Mouse (Mus musculus): ENCODE measurements around the gene Pakap. TPM values are rescaled to one million over a fixed set of nuclear protein-coding genes. Genes with fewer than 3 reads are reported as not detected.

Pakap gene
- polyA plus RNA-seq, 1 experiment from 2014 or later = 18.7 TPM

- H3K36me3 ChIP-seq (ENCODE audit: control insufficient read depth, insufficient read depth, low read length) = no peaks in the 10 kb centered on the region
- ATAC-seq (ENCODE audit: low FRiP score, low TSS enrichment) = peak; percentile 57; the same call in 1 of the 2 replicates
- WGBS = 11% methylated on average over 11 of the region's 11 CpGs
- H3K4me2 ChIP-seq (replicated peaks; ENCODE audit: low read depth, low read length) = peak overlapping the region; percentile 18; the same call in 1 of the 2 replicates
- H3K9ac ChIP-seq (ENCODE audit: low read depth, low read length) = no peak overlapping the region; the same call in 1 of the 2 replicates
- peaks cover 6% of the 10 kb centered on the region; the same call in 1 of the 2 replicates for H3K4me1 ChIP-seq (ENCODE audit: control insufficient read depth, insufficient read depth, low read length)
- H3K27me3 ChIP-seq (ENCODE audit: control insufficient read depth, insufficient read depth, low read length) = no peaks in the 10 kb centered on the region
- H3K4me3 ChIP-seq (ENCODE audit: low read length) = no peak overlapping the region
- H3K9me3 ChIP-seq (ENCODE audit: control insufficient read depth, low read length) = no peaks in the 10 kb centered on the region
- peak overlapping the region; percentile 12; the same call in 1 of the 2 replicates for H3K27ac ChIP-seq (ENCODE audit: low read depth, low read length)
Measured at GRCm38 (mm10) chr4:57821556-57822356, 253.8 kb downstream of the Pakap start.

DNA sequence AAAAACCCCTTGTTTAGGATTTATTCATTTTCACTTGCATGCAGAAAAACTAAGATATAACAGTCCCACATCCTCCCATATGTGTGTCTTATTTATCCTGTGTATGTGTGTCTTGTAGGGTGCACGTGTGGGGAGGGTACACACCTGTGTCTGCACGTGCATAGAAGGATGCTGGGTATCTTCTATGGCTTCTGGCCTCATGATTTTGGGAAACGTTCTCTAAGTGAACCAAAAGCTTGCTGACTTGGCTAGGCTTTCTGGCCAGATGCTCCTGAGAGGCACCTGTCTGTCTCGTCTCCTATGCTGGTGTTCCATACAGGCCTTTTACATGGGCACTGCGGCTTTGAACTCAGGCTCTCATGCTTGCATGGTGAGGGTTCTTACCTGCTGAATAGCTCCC is 254.7 kb downstream of the Pakap start:
- H3K36me3 ChIP-seq (ENCODE audit: control insufficient read depth, insufficient read depth, low read length) = no peaks in the 10 kb centered on the region
- peaks cover 6% of the 10 kb centered on the region; the same call in 1 of the 2 replicates for H3K4me1 ChIP-seq (ENCODE audit: control insufficient read depth, insufficient read depth, low read length)
- no peaks in the 10 kb centered on the region for H3K9me3 ChIP-seq (ENCODE audit: control insufficient read depth, low read length)
- no peak overlapping the region for H3K9ac ChIP-seq (ENCODE audit: low read depth, low read length)
- ATAC-seq (ENCODE audit: low FRiP score, low TSS enrichment) = no peak
- no peak overlapping the region for H3K4me3 ChIP-seq (ENCODE audit: low read length)
- H3K27ac ChIP-seq (ENCODE audit: low read depth, low read length) = no peak overlapping the region
- no peaks in the 10 kb centered on the region for H3K27me3 ChIP-seq (ENCODE audit: control insufficient read depth, insufficient read depth, low read length)
- 93% methylated on average over 5 of the region's 5 CpGs for WGBS
- no peak overlapping the region for H3K4me2 ChIP-seq (replicated peaks; ENCODE audit: low read depth, low read length)

DNA sequence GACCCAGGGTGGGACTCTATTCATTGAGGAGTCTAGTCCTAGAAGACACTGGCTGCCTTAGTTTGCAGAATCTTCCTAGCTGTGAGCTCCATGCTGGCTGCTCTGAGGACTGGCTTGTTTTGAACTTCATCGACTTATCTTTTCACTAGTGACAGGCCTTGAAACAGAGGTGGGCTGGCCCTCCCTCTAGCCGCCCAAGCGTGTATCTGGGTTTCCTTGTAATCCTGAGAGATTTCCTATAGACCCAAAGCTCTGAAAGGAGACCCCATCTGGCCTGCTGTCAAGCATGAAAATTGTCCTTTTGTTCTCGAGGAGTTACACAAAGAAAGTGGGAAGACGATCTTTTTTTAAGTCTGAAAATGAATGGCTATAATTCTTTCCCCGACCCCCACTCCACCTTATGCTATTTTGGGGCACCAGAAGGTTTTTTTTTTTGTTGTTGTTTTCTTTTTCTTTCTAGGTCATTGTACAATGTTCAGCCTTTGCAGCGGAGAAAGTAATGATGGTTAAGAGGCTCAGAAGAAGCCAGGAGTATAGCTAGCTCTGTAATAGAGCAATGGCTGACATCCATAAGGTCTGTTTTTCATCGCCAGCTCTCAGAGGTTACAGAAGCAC is 256.8 kb downstream of the Pakap start:
- no peaks in the 10 kb centered on the region for H3K9me3 ChIP-seq (ENCODE audit: control insufficient read depth, low read length)

DNA sequence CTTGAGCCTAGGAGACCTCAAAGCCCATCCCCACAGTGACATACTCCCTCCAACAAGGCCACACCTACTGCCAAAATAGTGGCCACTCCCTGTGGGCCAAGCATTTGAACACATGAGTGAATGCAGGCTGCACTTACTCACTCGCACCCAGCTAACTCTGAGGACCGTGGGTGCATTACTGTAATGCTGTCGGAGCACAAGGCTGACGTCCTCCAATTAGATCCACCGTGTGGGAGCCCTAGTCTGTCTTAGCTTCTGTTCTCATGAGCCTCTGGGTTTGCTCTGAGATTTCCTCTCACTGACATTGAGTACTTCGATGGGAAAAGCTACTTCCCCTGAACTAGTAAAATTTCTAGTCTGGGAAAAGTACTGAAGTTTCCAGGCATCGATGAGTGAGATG is 258.3 kb downstream of the Pakap start:
- H3K27ac ChIP-seq (ENCODE audit: low read depth, low read length) = no peak overlapping the region
- H3K9me3 ChIP-seq (ENCODE audit: control insufficient read depth, low read length) = no peaks in the 10 kb centered on the region
- no peaks in the 10 kb centered on the region for H3K27me3 ChIP-seq (ENCODE audit: control insufficient read depth, insufficient read depth, low read length)
- H3K9ac ChIP-seq (ENCODE audit: low read depth, low read length) = no peak overlapping the region
- peaks cover 6% of the 10 kb centered on the region; the same call in 1 of the 2 replicates for H3K4me1 ChIP-seq (ENCODE audit: control insufficient read depth, insufficient read depth, low read length)
- WGBS = 84% methylated on average over 7 of the region's 7 CpGs
- no peaks in the 10 kb centered on the region for H3K36me3 ChIP-seq (ENCODE audit: control insufficient read depth, insufficient read depth, low read length)
- H3K4me2 ChIP-seq (replicated peaks; ENCODE audit: low read depth, low read length) = no peak overlapping the region
- ATAC-seq (ENCODE audit: low FRiP score, low TSS enrichment) = no peak
- no peak overlapping the region for H3K4me3 ChIP-seq (ENCODE audit: low read length)

More for the DNA sequence above, 256.8 kb downstream of the Pakap start:
- H3K4me1 ChIP-seq (ENCODE audit: control insufficient read depth, insufficient read depth, low read length) = peaks cover 6% of the 10 kb centered on the region; the same call in 1 of the 2 replicates
- ATAC-seq (ENCODE audit: low FRiP score, low TSS enrichment) = no peak
- no peak overlapping the region for H3K4me3 ChIP-seq (ENCODE audit: low read length)
- H3K27me3 ChIP-seq (ENCODE audit: control insufficient read depth, insufficient read depth, low read length) = no peaks in the 10 kb centered on the region
- no peak overlapping the region for H3K9ac ChIP-seq (ENCODE audit: low read depth, low read length)
- H3K36me3 ChIP-seq (ENCODE audit: control insufficient read depth, insufficient read depth, low read length) = no peaks in the 10 kb centered on the region
- 29% methylated on average over 8 of the region's 8 CpGs for WGBS
- H3K4me2 ChIP-seq (replicated peaks; ENCODE audit: low read depth, low read length) = no peak overlapping the region
- H3K27ac ChIP-seq (ENCODE audit: low read depth, low read length) = no peak overlapping the region

DNA sequence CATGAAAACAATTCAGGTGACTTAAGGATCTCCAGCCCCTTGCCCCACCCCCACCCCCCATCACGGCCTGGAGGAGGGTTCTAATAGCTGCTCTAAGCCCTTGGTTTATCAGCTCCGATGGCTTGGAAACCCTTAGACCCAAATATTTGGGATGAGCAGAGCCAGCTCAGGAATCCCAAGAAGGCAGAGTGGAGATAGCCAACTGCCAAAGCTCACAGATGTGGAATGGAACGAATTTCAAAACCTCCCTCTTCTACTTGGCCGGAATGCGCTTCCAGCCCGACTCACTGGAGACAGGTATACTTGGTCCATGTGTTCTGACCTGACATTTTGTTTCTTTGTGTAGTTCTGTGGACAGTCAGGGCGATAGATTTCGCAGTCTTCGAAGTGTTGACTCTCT is 261.2 kb downstream of the Pakap start:
- no peak for ATAC-seq (ENCODE audit: low FRiP score, low TSS enrichment)
- H3K27ac ChIP-seq (ENCODE audit: low read depth, low read length) = no peak overlapping the region
- H3K4me3 ChIP-seq (ENCODE audit: low read length) = no peak overlapping the region
- no peaks in the 10 kb centered on the region for H3K9me3 ChIP-seq (ENCODE audit: control insufficient read depth, low read length)
- no peaks in the 10 kb centered on the region for H3K27me3 ChIP-seq (ENCODE audit: control insufficient read depth, insufficient read depth, low read length)
- peaks cover 18% of the 10 kb centered on the region for H3K4me1 ChIP-seq (ENCODE audit: control insufficient read depth, insufficient read depth, low read length)
- 75% methylated on average over 9 of the region's 9 CpGs for WGBS
- H3K9ac ChIP-seq (ENCODE audit: low read depth, low read length) = no peak overlapping the region
- no peak overlapping the region for H3K4me2 ChIP-seq (replicated peaks; ENCODE audit: low read depth, low read length)
- no peaks in the 10 kb centered on the region for H3K36me3 ChIP-seq (ENCODE audit: control insufficient read depth, insufficient read depth, low read length)

DNA sequence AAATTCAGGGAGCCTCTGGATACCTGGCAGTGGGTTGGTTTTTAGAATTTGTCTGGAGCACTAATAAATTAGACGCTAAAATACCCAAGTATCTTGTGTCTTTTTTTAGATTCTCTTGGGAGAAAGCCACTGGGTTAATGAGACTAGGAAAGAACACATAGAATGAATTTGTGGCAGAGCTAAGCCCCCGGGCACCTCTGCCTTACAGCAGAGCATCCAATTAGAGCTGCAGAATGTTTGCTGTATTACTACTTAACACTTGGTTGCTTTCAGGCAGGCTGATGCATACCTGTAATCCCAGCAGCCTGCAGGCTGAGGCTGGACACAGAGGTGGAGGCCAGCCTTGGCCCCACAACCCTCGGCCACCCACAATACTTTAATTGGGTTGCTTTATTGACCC is 261.8 kb downstream of the Pakap start:
- Histone ChIP-seq H3K27me3 (ENCODE audit: control insufficient read depth, insufficient read depth, low read length) (no peaks in the 10 kb centered on the region), H3K4me1 (ENCODE audit: control insufficient read depth, insufficient read depth, low read length) (peaks cover 21% of the 10 kb centered on the region), H3K9me3 (ENCODE audit: control insufficient read depth, low read length) (no peaks in the 10 kb centered on the region), H3K27ac (ENCODE audit: low read depth, low read length) (no peak overlapping the region), H3K36me3 (ENCODE audit: control insufficient read depth, insufficient read depth, low read length) (no peaks in the 10 kb centered on the region), H3K9ac (ENCODE audit: low read depth, low read length) (no peak overlapping the region), H3K4me3 (ENCODE audit: low read length) (no peak overlapping the region), H3K4me2 (replicated peaks; ENCODE audit: low read depth, low read length) (no peak overlapping the region)
- WGBS = 62% methylated on average over 3 of the region's 3 CpGs
- ATAC-seq (ENCODE audit: low FRiP score, low TSS enrichment) = peak; percentile 45; the same call in 1 of the 2 replicates

DNA sequence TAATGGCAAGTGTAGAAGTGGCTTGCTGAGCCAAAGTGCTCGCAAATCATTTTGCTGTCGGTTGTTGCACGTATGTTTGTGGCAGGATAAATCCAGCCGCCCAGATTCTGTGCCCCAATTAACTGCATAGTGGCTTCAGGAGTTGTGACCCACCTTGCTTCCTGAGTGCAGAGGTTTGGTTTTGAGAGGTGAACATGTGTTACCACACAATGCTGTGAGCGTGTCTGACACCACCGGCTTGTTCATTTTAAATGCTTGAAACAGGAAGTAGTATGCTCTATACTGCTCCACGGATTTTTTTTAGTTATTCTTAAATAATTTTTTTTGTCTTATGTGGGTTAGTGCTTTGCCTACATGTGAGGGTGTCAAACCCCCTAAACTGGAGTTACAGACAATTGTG is 264.3 kb downstream of the Pakap start:
- no peak for ATAC-seq (ENCODE audit: low FRiP score, low TSS enrichment)

DNA sequence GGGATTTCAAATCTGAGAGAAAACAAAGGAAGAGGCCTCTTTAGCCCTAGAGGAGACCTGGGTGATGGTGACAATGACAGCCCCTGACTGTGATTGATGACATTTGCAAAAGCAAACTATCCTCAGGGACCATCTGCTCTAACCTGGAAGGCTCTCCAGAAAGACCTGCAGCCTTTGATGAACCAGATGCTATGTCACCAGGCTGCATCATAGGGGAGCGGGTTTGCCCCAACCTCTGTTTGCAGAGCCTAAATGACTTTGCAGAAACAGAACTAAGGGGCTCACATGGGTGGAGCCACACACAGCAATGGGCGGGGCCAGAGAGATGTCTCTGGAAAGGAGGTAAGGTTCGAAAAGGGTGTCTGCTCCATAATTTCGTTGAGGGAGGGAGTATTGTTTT is 265.1 kb downstream of the Pakap start:
- Histone ChIP-seq H3K9ac (ENCODE audit: low read depth, low read length) (no peak overlapping the region), H3K27ac (ENCODE audit: low read depth, low read length) (peak overlapping the region; percentile 1; the same call in 1 of the 2 replicates), H3K36me3 (ENCODE audit: control insufficient read depth, insufficient read depth, low read length) (no peaks in the 10 kb centered on the region), H3K4me1 (ENCODE audit: control insufficient read depth, insufficient read depth, low read length) (peaks cover 24% of the 10 kb centered on the region), H3K27me3 (ENCODE audit: control insufficient read depth, insufficient read depth, low read length) (no peaks in the 10 kb centered on the region), H3K4me2 (replicated peaks; ENCODE audit: low read depth, low read length) (no peak overlapping the region), H3K9me3 (ENCODE audit: control insufficient read depth, low read length) (no peaks in the 10 kb centered on the region), H3K4me3 (ENCODE audit: low read length) (no peak overlapping the region)
- 59% methylated on average over 4 of the region's 4 CpGs for WGBS
- ATAC-seq (ENCODE audit: low FRiP score, low TSS enrichment) = no peak

More for the DNA sequence above, 264.3 kb downstream of the Pakap start:
- H3K4me2 ChIP-seq (replicated peaks; ENCODE audit: low read depth, low read length) = no peak overlapping the region
- H3K27me3 ChIP-seq (ENCODE audit: control insufficient read depth, insufficient read depth, low read length) = no peaks in the 10 kb centered on the region
- H3K4me3 ChIP-seq (ENCODE audit: low read length) = no peak overlapping the region
- 35% methylated on average over 7 of the region's 7 CpGs for WGBS
- peaks cover 24% of the 10 kb centered on the region for H3K4me1 ChIP-seq (ENCODE audit: control insufficient read depth, insufficient read depth, low read length)
- no peak overlapping the region for H3K27ac ChIP-seq (ENCODE audit: low read depth, low read length)
- no peaks in the 10 kb centered on the region for H3K9me3 ChIP-seq (ENCODE audit: control insufficient read depth, low read length)
- H3K36me3 ChIP-seq (ENCODE audit: control insufficient read depth, insufficient read depth, low read length) = no peaks in the 10 kb centered on the region
- no peak overlapping the region for H3K9ac ChIP-seq (ENCODE audit: low read depth, low read length)

GRCm38 (mm10) chr4:57834141-57834540 is 266.2 kb downstream of the Pakap start:
- no peak for ATAC-seq (ENCODE audit: low FRiP score, low TSS enrichment)
- Histone ChIP-seq H3K4me1 (ENCODE audit: control insufficient read depth, insufficient read depth, low read length) (peaks cover 24% of the 10 kb centered on the region), H3K4me2 (replicated peaks; ENCODE audit: low read depth, low read length) (no peak overlapping the region), H3K9ac (ENCODE audit: low read depth, low read length) (no peak overlapping the region), H3K4me3 (ENCODE audit: low read length) (no peak overlapping the region), H3K27ac (ENCODE audit: low read depth, low read length) (no peak overlapping the region), H3K9me3 (ENCODE audit: control insufficient read depth, low read length) (no peaks in the 10 kb centered on the region), H3K27me3 (ENCODE audit: control insufficient read depth, insufficient read depth, low read length) (no peaks in the 10 kb centered on the region), H3K36me3 (ENCODE audit: control insufficient read depth, insufficient read depth, low read length) (no peaks in the 10 kb centered on the region)
- 50% methylated on average over 4 of the region's 4 CpGs for WGBS

Data from kidney, embryonic 14.5 days (tissue).